Mouse (Mus musculus) kidney, adult 2 months (tissue): Measurements from ENCODE around the gene Ccdc88c. TPM values are rescaled to one million over a fixed set of nuclear protein-coding genes. Genes with fewer than 3 reads are reported as not detected.

Experiments
- DNase-seq: peaks from one replicate; pipeline ENCODE4 v3.0.0; 2021
- H3K27ac ChIP-seq: fragments of 200-500 bp; 2 replicates; pipeline ENCODE4 v1.5.1; 2012; ENCODE audit warnings: low read depth, low read length, control low read depth, inconsistent platforms; ENCODE audit not compliant: insufficient read depth
- H3K27me3 ChIP-seq: fragments of 200-500 bp; replicated peaks from 2 replicates; pipeline ENCODE4 v1.6.1; 2012; ENCODE audit warnings: mild to moderate bottlenecking, moderate library complexity, low read length, inconsistent platforms; ENCODE audit not compliant: control insufficient read depth, insufficient read depth
- H3K36me3 ChIP-seq: fragments of 200-500 bp; 2 replicates; pipeline ENCODE4 v1.6.1; 2012; ENCODE audit warnings: mild to moderate bottlenecking, moderate library complexity, low read length, inconsistent platforms; ENCODE audit not compliant: control insufficient read depth, insufficient read depth
- H3K4me1 ChIP-seq: fragments of 200-500 bp; 2 replicates; pipeline ENCODE4 v1.6.1; 2011; ENCODE audit warnings: low read length; ENCODE audit not compliant: control insufficient read depth, insufficient read depth
- H3K4me3 ChIP-seq: fragments of 200-500 bp; 2 replicates; pipeline ENCODE4 v1.5.1; 2011; ENCODE audit warnings: mild to moderate bottlenecking, low read depth, low read length, control low read depth; ENCODE audit not compliant: insufficient read depth
- CTCF ChIP-seq: fragments of 200-500 bp; conservative IDR thresholded peaks from 2 replicates; pipeline ENCODE4 v1.5.1; 2011; ENCODE audit warnings: low read depth, mild to moderate bottlenecking, control low read depth, low read length, moderate library complexity, mixed read lengths; ENCODE audit not compliant: insufficient read depth, insufficient read length
- POLR2A ChIP-seq: fragments of 200-500 bp; IDR thresholded peaks from one replicate; pipeline ENCODE4 v1.6.1; 2011; ENCODE audit warnings: low read depth, low read length, control low read depth
- WGBS: fragments of 180-500 bp; shearing (Covaris S2); methylation state at CpG from one replicate; pipeline ENCODE4 v1.1.7; 2018; 5-methylcytosine and 5-hydroxymethylcytosine counted together
- polyA plus RNA-seq: library from polyadenylated mRNA; depleted of rRNA; stranded (reverse); fragments of >200 nt; gene quantifications from 2 replicates; pipeline ENCODE4 v1.2.3, GENCODE M21; 2012

Gene Ccdc88c
- polyA plus RNA-seq, 1 experiment: 6.6 TPM

- no peaks in the 10 kb centered on the region for H3K27me3 ChIP-seq
- peaks cover 17% of the 10 kb centered on the region; the same call in 1 of the 2 replicates for H3K4me1 ChIP-seq
- 76% methylated on average over 7 of the region's 7 CpGs for WGBS
- TF ChIP-seq POLR2A: no peak
- no peak for TF ChIP-seq CTCF
- H3K36me3 ChIP-seq: no peaks in the 10 kb centered on the region
- no peak overlapping the region for H3K27ac ChIP-seq
- no peak for DNase-seq
- H3K4me3 ChIP-seq: no peak overlapping the region
Measured at GRCm38 (mm10) chr12:101011017-101011416, 17.8 kb downstream of the Ccdc88c start.

- no peak overlapping the region for H3K27ac ChIP-seq
- H3K27me3 ChIP-seq: no peaks in the 10 kb centered on the region
- H3K4me1 ChIP-seq: peaks cover 17% of the 10 kb centered on the region; the same call in 1 of the 2 replicates
- peak; percentile 74 for DNase-seq
- H3K4me3 ChIP-seq: no peak overlapping the region
- WGBS: 65% methylated on average over 10 of the region's 10 CpGs
- TF ChIP-seq CTCF (no peak), POLR2A (no peak)
- no peaks in the 10 kb centered on the region for H3K36me3 ChIP-seq
Measured at GRCm38 (mm10) chr12:101010148-101010920, 18.5 kb downstream of the Ccdc88c start.

- no peak overlapping the region for H3K27ac ChIP-seq
- no peak overlapping the region for H3K4me3 ChIP-seq
- no peaks in the 10 kb centered on the region for H3K27me3 ChIP-seq
- H3K36me3 ChIP-seq: no peaks in the 10 kb centered on the region
- no peak for TF ChIP-seq POLR2A
- TF ChIP-seq CTCF: no peak
- no peak for DNase-seq
- 64% methylated on average over 4 of the region's 4 CpGs for WGBS
- H3K4me1 ChIP-seq: peaks cover 17% of the 10 kb centered on the region; the same call in 1 of the 2 replicates
Measured at GRCm38 (mm10) chr12:101009225-101009624, 19.6 kb downstream of the Ccdc88c start.

- peak; percentile 56 for DNase-seq
- WGBS: 61% methylated on average over 4 of the region's 4 CpGs
- Histone ChIP-seq H3K4me3 (no peak overlapping the region), H3K27ac (no peak overlapping the region), H3K4me1 (peaks cover 18% of the 10 kb centered on the region; the same call in 1 of the 2 replicates), H3K36me3 (no peaks in the 10 kb centered on the region), H3K27me3 (no peaks in the 10 kb centered on the region)
- no peak for TF ChIP-seq POLR2A
- no peak for TF ChIP-seq CTCF
Measured at GRCm38 (mm10) chr12:101008648-101009047, 20.2 kb downstream of the Ccdc88c start.

GRCm38 (mm10) chr12:101007968-101008481 lies 20.8 kb downstream of the Ccdc88c start:
- peaks cover 22% of the 10 kb centered on the region; the same call in 1 of the 2 replicates for H3K4me1 ChIP-seq
- no peak for DNase-seq

GRCm38 (mm10) chr12:101007427-101007826 lies 21.4 kb downstream of the Ccdc88c start:
- WGBS: 59% methylated on average over 9 of the region's 9 CpGs
- Histone ChIP-seq H3K36me3 (no peaks in the 10 kb centered on the region), H3K27me3 (no peaks in the 10 kb centered on the region), H3K27ac (no peak overlapping the region), H3K4me3 (no peak overlapping the region), H3K4me1 (peaks cover 17% of the 10 kb centered on the region; the same call in 1 of the 2 replicates)
- TF ChIP-seq CTCF (no peak), POLR2A (no peak)
- DNase-seq: no peak

More at GRCm38 (mm10) chr12:101007968-101008481, 20.8 kb downstream of the Ccdc88c start:
- no peaks in the 10 kb centered on the region for H3K36me3 ChIP-seq
- 51% methylated on average over 10 of the region's 10 CpGs for WGBS
- no peak overlapping the region for H3K4me3 ChIP-seq
- TF ChIP-seq CTCF: no peak
- no peak for TF ChIP-seq POLR2A
- H3K27me3 ChIP-seq: no peaks in the 10 kb centered on the region
- H3K27ac ChIP-seq: no peak overlapping the region
